Mouse (Mus musculus): ENCODE measurements around the gene Arhgap19.

Arhgap19 gene

DNA sequence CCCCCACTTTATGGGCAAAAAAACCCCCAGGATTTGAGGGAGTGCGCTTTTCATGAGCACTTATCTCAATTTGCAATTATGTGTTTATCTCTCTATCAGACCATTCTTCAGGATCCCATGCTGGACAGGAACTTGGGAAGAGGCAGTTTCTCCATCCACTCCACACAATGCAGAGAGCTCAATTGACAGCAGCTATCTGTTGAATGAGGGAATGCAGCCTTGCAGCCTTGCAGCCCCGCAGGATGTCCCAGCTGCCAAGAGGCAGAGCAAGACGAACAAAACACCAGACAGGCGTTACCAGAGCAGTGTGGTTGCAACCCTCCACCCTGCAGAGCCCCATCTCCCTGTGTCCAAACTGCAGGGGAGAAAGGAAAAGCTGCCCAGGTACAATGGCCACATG, 63.0 kb downstream of the Arhgap19 start:
- DNase-seq (ENCODE audit: low spot score in 2 of 2), result no peak

DNA sequence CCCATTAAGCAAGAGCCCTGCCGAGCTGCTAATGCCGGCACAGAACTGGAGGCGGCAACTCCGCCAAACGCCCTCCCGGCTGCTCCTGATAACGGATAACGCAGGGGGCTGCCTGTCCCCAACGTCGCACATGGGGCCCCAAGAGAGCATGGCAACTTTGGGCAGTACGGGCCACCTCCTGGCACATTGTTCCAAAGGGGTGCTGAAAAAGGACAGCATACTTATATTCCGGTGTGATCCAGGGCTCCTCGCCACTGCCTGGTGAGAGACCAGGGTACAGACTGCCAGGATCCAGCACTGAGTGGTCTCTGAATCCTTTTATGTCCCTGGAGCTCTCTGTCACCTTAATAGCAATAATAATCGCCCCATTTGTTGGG, 63.4 kb downstream of the Arhgap19 start:
- no peak for DNase-seq (ENCODE audit: low spot score in 2 of 2)

DNA sequence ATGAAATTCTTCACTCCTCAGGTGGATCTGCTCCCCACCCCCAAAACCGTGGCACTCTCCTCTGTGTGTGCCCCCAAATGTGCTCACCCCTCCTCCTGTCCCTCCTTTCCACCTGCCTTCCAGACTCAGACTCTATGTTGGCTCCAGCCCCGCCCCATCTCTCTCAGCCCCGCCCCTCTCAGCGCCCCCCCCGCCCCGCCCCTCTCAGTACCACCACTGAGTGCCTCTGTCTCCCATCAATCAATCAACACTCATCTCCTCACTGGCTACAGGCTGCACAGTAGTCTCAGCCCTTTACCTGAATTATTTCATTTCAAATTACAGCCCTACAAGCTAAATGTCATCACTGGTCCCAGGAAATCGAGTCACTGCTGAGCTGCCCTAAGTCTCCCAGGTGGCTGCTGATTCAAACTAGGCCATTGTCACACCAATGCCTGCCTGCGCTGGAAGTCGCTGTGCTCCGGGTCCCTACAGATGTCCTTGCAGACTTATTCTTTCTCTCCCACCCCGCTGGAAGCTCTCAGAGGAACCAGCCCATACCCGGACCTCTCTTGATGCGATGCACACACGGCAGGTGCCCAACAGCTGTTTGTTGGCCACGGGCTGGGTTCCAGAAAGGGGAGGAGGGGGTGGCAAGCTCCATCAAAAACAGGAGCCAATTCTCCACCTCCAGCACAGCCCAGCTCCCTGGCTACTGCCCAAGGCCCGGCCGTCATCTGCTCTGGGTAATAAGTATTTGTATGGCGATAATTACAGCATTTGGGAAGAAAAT, 64.0 kb downstream of the Arhgap19 start:
- no peak for DNase-seq (ENCODE audit: low spot score in 2 of 2)

DNA sequence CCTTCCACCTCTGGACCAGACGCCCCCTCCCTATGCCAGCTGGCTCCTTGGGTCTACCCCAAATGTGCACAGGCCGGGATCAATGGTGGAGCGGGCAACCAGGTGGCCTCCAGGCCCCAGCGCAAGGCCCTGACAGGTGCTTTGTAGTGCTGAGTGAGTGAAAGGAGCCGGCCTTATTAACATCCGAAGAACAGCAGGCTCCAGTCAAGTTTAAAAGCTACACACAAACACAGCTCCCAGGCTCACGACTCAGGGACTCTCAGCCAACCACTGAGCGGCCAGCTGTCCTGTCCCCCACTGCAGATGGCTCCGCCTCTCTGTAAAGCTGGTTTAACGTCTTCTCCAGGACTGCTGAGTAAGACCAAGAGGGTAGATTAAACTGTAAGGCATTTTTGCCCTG, 67.2 kb downstream of the Arhgap19 start:
- DNase-seq (ENCODE audit: low spot score in 2 of 2), result no peak

DNA sequence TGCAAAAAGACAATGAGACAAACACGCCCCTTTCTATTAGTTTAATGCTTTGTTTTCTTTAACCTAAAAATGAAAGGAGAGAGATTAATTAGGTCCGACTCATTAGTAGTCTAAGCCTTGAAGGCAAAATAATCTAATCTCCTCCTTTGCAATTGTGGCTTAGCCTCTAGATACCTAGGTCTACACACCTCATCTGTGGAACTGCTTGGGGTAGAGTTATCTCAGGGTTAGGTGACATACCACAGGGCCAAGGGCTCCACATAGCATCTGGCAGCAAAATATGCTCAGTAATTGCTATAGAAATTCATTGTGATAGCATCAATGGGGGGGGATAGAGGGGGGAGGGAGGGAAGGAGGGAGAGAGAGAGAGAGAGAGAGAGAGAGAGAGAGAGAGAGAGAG, 76.4 kb downstream of the Arhgap19 start:
- no peak for DNase-seq (ENCODE audit: low spot score in 2 of 2)

DNA sequence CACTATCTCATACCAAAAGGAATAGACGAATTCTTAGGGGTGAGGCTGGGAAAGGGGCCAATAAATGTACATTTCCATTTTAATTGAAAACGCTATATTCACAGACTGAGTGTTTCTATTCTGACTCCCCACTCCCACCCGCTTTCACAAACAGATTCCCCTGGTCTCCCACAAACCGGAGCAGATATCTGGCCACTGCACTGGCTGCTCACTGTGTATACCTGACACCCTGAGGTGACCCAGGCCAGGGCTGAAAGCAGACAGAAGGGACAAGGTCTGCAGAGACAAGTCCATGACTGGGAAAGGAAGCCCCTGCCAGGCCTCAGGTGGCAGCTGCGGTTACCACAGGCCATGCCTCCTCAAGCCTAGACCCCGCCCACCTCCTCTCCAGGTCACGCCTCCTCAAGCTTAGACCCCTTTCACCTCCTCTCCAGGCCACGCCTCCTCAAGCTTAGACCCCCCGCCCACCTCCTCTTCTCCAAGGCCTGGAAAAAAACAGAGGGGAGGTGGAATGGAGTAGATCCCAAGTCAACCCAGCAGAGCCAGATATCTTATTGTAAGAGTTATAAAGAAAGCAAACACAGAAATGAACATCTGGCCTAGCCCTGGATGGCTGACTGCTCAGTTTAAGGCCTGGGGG, 76.9 kb downstream of the Arhgap19 start:
- DNase-seq (ENCODE audit: low spot score in 2 of 2), result peak; percentile 29 to 32

DNA sequence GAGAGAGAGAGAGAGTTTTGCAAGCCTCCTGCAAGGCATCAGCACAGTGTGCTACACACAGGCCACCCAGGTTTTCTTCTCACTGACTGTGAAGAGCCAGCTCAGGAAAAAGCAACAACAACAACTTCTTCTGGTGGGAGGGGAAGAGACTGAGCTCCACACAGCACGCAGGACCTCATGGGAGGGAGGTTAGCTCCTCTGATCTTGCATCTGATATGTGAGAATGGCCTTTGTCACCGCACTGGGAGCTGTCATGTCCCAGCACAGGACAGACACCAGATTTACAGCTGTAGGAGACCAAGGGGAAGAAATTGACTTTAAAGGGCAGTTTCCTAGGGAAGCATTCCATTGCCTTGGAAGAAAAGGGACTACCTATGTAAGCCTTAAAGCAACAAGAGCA, 78.5 kb downstream of the Arhgap19 start:
- no peak for DNase-seq (ENCODE audit: low spot score in 2 of 2)

DNA sequence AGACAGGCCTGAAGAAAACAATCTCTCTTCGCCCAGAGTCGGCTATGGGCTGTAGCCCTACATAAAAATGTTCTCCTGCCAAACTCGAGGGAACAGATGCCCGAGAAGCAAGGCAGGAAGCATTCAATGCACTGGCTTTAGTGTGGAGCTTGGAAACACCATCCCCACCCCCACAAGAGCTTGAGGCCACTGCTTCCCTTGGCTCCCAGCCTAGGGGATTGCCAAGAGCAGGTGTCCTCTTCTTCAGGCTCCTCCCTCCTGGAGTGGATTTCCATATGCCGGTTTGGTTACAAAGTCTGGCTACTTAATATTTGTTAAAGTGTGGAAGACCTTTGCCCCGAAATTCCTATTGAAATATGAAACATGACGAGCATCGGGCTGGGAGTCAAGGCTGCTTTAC, 82.4 kb downstream of the Arhgap19 start:
- no peak for DNase-seq (ENCODE audit: low spot score in 2 of 2)
